Mouse (Mus musculus) liver, adult 2 months (tissue): ENCODE data around the gene Avp.

Source experiments
- CTCF ChIP-seq: fragments of 200-500 bp; IDR thresholded peaks from 2 replicates; pipeline ENCODE4 v1.5.1; 2011; ENCODE audit warnings: low read depth, low read length, control low read depth
- POLR2A ChIP-seq: fragments of 200-500 bp; IDR thresholded peaks from 2 replicates; pipeline ENCODE4 v1.6.1; 2011; ENCODE audit warnings: low read length, control low read depth; ENCODE audit not compliant: insufficient read depth; ENCODE audit errors: extremely low read depth

DNA sequence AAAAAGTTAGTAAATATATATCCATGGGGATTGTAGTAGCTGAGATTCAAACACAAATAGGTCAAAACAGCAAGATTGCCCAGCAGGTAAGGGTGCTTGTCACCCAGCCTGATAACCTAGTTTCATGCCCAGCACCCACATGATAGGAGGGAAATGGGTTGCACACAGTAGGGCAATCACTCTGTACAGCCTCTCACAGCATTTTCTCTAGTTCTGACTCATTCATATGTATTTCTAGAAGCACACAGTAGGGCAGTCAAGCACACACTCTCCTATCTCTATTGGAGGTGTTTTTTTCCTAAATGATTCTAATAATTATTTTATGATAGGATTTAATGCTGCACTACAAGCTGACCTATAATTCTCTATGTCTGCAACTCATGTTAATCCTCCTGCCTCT is 12.4 kb downstream of the Avp start:
- TF ChIP-seq POLR2A (no peak), CTCF (no peak)
